Mouse (Mus musculus) intestine, embryonic 14.5 days (tissue): ENCODE results near the gene Kndc1. TPM values are rescaled to one million over a fixed set of nuclear protein-coding genes. Genes with fewer than 3 reads are reported as not detected.

Experiments
- ATAC-seq: fragments of 200-750 bp; cut with Nextera tagmentation; replicated peaks from 2 replicates; pipeline ENCODE4 v1.8.0; 2017; ENCODE audit warnings: low read depth, moderate number of reproducible peaks, moderate TSS enrichment, moderate library complexity; ENCODE audit not compliant: low FRiP score, low TSS enrichment
- DNase-seq: peaks from one replicate; pipeline ENCODE4 v3.0.0-alpha.2; 2018; ENCODE audit warnings: low spot score
- H3K27ac ChIP-seq: fragments of 300-500 bp; sonication (generic); 2 replicates; pipeline ENCODE4 v1.5.1; 2014; ENCODE audit warnings: low read depth, mild to moderate bottlenecking, control low read depth
- H3K27me3 ChIP-seq: fragments of 300-500 bp; sonication (generic); replicated peaks from 2 replicates; pipeline ENCODE4 v1.6.1; 2014; ENCODE audit warnings: low read length, control low read depth; ENCODE audit not compliant: control insufficient read depth, insufficient read depth
- H3K36me3 ChIP-seq: fragments of 300-500 bp; sonication (generic); 2 replicates; pipeline ENCODE4 v1.6.1; 2014; ENCODE audit warnings: low read length, control low read depth; ENCODE audit not compliant: control insufficient read depth, insufficient read depth
- H3K4me1 ChIP-seq: fragments of 300-500 bp; sonication (generic); replicated peaks from 2 replicates; pipeline ENCODE4 v1.6.1; 2014; ENCODE audit warnings: low read length, control low read depth, mixed read lengths; ENCODE audit not compliant: control insufficient read depth, insufficient read depth
- H3K4me2 ChIP-seq: fragments of 300-500 bp; sonication (generic); 2 replicates; pipeline ENCODE4 v1.6.1; 2014; ENCODE audit warnings: low read length
- H3K4me3 ChIP-seq: fragments of 300-500 bp; sonication (generic); 2 replicates; pipeline ENCODE4 v1.5.1; 2014; ENCODE audit warnings: low read depth, low read length, control low read depth, mixed read lengths
- H3K9ac ChIP-seq: fragments of 300-500 bp; sonication (generic); 2 replicates; pipeline ENCODE4 v1.6.1; 2014; ENCODE audit warnings: mild to moderate bottlenecking, low read length
- H3K9me3 ChIP-seq: fragments of 300-500 bp; sonication (generic); 2 replicates; pipeline ENCODE4 v1.6.1; 2016; ENCODE audit warnings: low read length, control low read depth; ENCODE audit not compliant: control insufficient read depth
- WGBS: fragments of 180-500 bp; shearing (Covaris S2); extraction: QIAGEN DNeasy Blood & Tissue Kit; methylation state at CpG from one replicate; pipeline ENCODE4 v1.1.7; 2014; 5-methylcytosine and 5-hydroxymethylcytosine counted together
- polyA plus RNA-seq: library from polyadenylated mRNA; unstranded; fragments of >200 nt; fragmentation: Nextera tagmentation; extraction: Ambion mirVana; gene quantifications from 2 replicates; pipeline ENCODE4 v1.2.1, GENCODE M21; 2014

Kndc1 gene
- polyA plus RNA-seq, 1 experiment from 2014 or later: 0.20 TPM

DNA sequence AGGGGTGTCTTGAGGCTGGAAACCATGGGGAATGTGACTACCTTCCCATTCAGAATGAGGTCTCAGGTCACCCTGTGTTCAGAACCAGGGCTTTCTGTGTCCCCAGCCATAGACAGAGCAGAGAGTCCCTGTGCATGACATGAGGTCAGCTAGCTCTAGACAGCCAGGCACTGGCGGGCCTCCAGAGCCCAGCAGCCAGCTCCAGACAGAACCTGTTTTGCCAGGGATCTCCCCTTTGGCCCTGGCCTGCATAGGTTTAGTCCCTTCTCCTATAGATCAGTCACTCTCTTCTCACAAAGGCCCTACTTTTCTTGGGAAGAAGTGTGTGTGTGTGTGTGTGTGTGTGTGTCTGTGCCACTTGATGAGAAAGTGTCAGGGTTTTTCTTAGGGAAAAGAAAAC, 29.6 kb upstream of the Kndc1 start:
- no peak overlapping the region for H3K4me3 ChIP-seq
- no peak for DNase-seq
- no peak overlapping the region for H3K27ac ChIP-seq
- H3K9ac ChIP-seq: no peak overlapping the region
- no peaks in the 10 kb centered on the region for H3K27me3 ChIP-seq
- no peak overlapping the region for H3K4me2 ChIP-seq
- ATAC-seq: no peak
- 50% methylated on average over 1 of the region's 1 CpGs for WGBS
- no peaks in the 10 kb centered on the region for H3K9me3 ChIP-seq
- no peaks in the 10 kb centered on the region for H3K4me1 ChIP-seq
- H3K36me3 ChIP-seq: no peaks in the 10 kb centered on the region

DNA sequence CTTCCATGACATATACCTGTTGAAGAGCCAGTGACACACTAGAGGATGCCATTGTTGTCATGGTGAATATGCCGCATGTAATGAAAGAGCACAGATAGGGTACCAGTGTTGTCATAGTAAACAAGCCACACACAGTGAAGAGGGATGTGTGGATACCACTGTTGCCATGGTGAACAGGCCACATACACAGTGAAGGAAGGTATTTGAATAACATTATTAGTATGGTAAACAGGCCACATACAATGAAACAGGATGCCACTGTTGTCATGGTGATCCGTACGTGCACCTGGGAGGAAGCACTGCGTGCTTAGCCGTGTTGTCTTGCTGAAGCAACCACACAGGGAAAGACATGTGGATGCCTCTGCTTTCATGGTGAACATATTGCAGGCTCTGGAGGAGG, 23.5 kb upstream of the Kndc1 start:
- WGBS: 86% methylated on average over 5 of the region's 5 CpGs
- Histone ChIP-seq H3K4me2 (no peak overlapping the region), H3K9ac (no peak overlapping the region), H3K27ac (no peak overlapping the region), H3K9me3 (no peaks in the 10 kb centered on the region), H3K4me1 (no peaks in the 10 kb centered on the region), H3K4me3 (no peak overlapping the region), H3K27me3 (no peaks in the 10 kb centered on the region), H3K36me3 (no peaks in the 10 kb centered on the region)
- DNase-seq (no peak), ATAC-seq (no peak)

DNA sequence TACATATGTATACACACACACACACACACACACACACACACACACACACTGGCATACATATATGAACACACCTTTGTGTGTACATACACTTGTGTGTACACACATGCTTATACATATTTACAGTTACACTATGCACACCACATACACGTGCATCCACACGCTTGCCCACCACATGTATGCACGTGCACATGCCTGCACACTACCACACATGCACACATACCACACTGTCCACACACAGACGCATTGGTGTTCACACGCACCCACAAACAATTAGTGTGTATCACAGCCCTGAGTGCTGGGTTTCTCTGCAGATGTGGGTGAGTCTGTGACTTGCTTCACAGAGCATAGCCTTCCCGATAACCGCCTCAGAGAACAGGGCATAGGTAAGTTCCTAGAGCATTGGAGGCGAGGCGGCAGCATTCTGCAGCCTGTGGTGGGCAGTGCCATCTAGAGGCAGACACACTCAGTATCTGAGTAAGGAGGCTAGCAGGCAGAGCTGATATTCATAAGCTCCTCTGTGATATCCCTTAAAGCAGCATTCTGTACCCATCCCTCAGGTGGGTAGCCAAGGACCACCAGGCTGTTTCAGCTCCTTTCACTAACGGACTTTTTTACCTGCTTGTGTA, 17.2 kb upstream of the Kndc1 start:
- ATAC-seq (0 out of 2 replicates have a peak, but pooled peaks have one; percentile 20), DNase-seq (no peak)
- Histone ChIP-seq H3K4me1 (no peaks in the 10 kb centered on the region), H3K36me3 (no peaks in the 10 kb centered on the region), H3K4me2 (no peak overlapping the region), H3K9me3 (no peaks in the 10 kb centered on the region), H3K27me3 (no peaks in the 10 kb centered on the region), H3K9ac (no peak overlapping the region), H3K4me3 (no peak overlapping the region), H3K27ac (no peak overlapping the region)
- 64% methylated on average over 10 of the region's 10 CpGs for WGBS

DNA sequence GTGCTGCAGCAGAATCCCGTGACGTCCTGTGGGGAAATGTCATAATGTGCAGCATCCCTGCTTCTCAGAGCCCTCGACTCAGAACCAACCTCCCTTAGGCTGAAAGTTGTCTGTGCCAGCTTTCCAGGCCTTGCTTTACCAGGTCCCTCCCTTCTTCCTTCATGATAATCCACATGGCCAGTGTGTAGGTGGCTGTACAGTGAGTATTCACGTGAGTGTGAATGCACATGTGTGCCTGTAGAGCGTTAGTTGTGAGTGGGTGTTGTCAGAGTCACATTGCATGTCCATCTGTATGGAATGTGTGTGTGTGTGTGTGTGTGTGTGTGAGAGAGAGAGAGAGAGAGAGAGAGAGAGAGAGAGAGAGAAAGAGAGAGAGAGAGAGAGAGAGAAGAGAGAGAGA, 16.4 kb upstream of the Kndc1 start:
- Histone ChIP-seq H3K27me3 (no peaks in the 10 kb centered on the region), H3K4me1 (no peaks in the 10 kb centered on the region), H3K4me2 (no peak overlapping the region), H3K9me3 (no peaks in the 10 kb centered on the region), H3K9ac (no peak overlapping the region), H3K27ac (no peak overlapping the region), H3K36me3 (no peaks in the 10 kb centered on the region), H3K4me3 (no peak overlapping the region)
- ATAC-seq (no peak), DNase-seq (no peak)
- 66% methylated on average over 5 of the region's 5 CpGs for WGBS

DNA sequence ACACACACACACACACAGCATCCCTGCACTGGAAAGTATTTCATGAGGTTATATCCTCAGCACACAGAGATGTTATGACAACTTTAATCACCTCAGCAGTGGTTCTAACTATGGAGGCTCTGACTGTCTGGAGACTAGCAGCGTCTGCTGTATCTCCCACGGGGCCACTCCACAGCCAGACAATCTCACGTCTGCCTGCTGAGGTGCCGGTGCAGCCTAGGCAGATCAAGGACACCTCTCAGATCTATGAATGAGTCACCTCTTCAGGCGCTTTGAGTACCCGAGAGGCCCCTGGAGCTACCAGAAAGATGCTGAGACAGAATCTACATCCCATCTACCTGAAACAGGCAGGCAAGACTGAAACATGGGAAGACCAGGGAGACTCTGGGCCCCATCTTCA, 15.9 kb upstream of the Kndc1 start:
- WGBS: 44% methylated on average over 6 of the region's 6 CpGs
- no peak overlapping the region for H3K9ac ChIP-seq
- no peak overlapping the region for H3K4me2 ChIP-seq
- no peaks in the 10 kb centered on the region for H3K9me3 ChIP-seq
- H3K4me1 ChIP-seq: no peaks in the 10 kb centered on the region
- H3K27me3 ChIP-seq: no peaks in the 10 kb centered on the region
- ATAC-seq (no peak), DNase-seq (no peak)
- no peaks in the 10 kb centered on the region for H3K36me3 ChIP-seq
- H3K27ac ChIP-seq: no peak overlapping the region
- no peak overlapping the region for H3K4me3 ChIP-seq

DNA sequence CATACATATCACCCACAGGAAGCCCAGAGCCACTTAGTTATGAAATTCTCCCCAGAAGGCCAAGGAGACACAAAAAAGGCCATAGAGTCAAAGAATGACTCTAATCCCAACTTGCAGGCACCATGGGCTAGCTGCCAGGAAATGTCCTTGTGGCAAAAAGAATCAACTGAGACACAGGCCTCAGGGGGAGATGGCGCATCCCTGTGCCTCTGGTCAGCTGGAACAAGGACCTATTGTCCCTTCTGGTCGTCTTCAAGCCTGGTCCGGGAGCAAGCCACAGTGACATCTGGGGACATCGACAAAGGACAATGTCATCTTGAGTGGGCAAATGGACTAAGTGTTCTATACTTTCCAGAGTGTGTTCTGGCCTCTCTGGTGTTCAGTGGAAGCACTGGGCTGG, 11.0 kb upstream of the Kndc1 start:
- Histone ChIP-seq H3K4me1 (no peaks in the 10 kb centered on the region), H3K4me3 (no peak overlapping the region), H3K36me3 (no peaks in the 10 kb centered on the region), H3K9ac (no peak overlapping the region), H3K9me3 (no peaks in the 10 kb centered on the region), H3K4me2 (no peak overlapping the region), H3K27ac (no peak overlapping the region), H3K27me3 (no peaks in the 10 kb centered on the region)
- no peak for ATAC-seq
- WGBS: 82% methylated on average over 4 of the region's 4 CpGs
- DNase-seq: no peak

DNA sequence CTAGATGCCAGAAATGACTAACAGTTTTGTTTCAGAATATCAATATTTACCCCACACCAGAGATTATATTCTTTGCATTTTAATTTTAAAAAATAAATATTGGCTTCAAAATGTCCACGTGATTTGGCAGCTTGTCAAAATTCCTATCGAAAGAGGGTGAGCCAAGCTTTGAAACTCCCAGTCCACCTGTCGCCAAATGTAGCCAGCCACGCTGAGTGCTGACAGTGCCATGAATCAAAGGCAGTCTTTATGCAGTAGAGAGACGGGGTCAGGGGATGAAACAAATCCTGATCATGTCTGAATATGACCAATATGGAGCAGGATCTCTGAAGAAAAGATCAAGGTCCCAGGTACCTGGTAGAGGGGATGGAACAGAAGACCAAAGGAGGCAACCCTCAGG, 2.7 kb upstream of the Kndc1 start:
- H3K4me2 ChIP-seq: no peak overlapping the region
- H3K36me3 ChIP-seq: no peaks in the 10 kb centered on the region
- H3K27me3 ChIP-seq: peaks cover 39% of the 10 kb centered on the region
- no peaks in the 10 kb centered on the region; the same call in 1 of the 2 replicates for H3K4me1 ChIP-seq
- no peak overlapping the region for H3K4me3 ChIP-seq
- WGBS: 70% methylated on average over 5 of the region's 5 CpGs
- no peaks in the 10 kb centered on the region for H3K9me3 ChIP-seq
- DNase-seq (no peak), ATAC-seq (no peak)
- no peak overlapping the region for H3K27ac ChIP-seq
- no peak overlapping the region for H3K9ac ChIP-seq

DNA sequence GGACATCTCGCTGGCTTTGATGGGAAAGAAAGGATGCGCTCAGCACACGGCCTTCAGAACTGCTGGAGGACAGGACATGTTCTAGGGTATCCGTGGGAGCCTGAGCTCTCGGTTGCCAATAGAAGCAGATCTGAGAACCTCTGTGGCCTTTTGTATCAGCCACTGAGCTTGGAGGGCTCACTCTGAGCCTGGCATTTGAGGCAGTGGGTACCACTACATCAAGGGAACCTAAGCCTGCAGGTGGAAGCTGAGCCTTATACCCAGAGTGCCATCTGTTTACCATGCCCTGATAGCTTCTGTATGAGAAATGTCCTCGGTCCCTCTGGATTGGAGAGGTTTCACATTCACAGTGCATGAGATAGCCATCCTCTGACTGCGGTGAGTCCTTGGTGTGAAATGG, 1.8 kb downstream of the Kndc1 start:
- peaks cover 42% of the 10 kb centered on the region for H3K27me3 ChIP-seq
- no peaks in the 10 kb centered on the region for H3K36me3 ChIP-seq
- DNase-seq (no peak), ATAC-seq (no peak)
- H3K9me3 ChIP-seq: no peaks in the 10 kb centered on the region
- 85% methylated on average over 7 of the region's 7 CpGs for WGBS
- no peaks in the 10 kb centered on the region; the same call in 1 of the 2 replicates for H3K4me1 ChIP-seq
- H3K4me3 ChIP-seq: no peak overlapping the region
- H3K27ac ChIP-seq: no peak overlapping the region
- no peak overlapping the region for H3K9ac ChIP-seq
- no peak overlapping the region for H3K4me2 ChIP-seq

DNA sequence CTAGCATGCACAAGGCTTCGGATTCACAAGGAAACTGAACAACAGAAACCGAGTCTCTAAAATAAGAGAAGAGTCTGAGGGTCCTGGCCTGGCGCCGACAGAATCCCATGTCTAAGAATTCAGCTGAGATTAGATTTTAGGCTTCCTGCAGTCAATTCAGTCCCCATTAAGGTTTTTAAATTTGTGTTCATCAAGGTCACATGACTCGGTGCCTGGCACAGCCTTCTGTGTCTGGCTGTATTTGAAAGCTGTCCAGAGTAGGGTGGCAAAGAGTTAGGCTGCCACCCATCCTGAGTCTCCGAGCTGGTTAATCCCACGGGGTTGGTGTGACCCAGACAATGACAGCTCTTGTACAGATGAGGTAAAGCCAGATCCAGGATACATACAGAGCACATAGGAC, 2.3 kb downstream of the Kndc1 start:
- Histone ChIP-seq H3K27me3 (peaks cover 42% of the 10 kb centered on the region), H3K4me2 (no peak overlapping the region), H3K4me3 (no peak overlapping the region), H3K9ac (no peak overlapping the region), H3K27ac (no peak overlapping the region), H3K9me3 (no peaks in the 10 kb centered on the region), H3K36me3 (no peaks in the 10 kb centered on the region), H3K4me1 (no peaks in the 10 kb centered on the region; the same call in 1 of the 2 replicates)
- ATAC-seq (no peak), DNase-seq (no peak)
- WGBS: 85% methylated on average over 7 of the region's 7 CpGs
